Mouse (Mus musculus) thymus, postnatal 4 days (tissue): ENCODE data around the gene Gabarap.

ENCODE experiments used
- DNase-seq: peaks from one replicate; pipeline ENCODE4 v3.0.0; 2021

The Gabarap gene

GRCm38 (mm10) chr11:70023481-70024150 is 32.7 kb downstream of the Gabarap start:
- peak; percentile 73 for DNase-seq

GRCm38 (mm10) chr11:70024151-70024514 is 33.2 kb downstream of the Gabarap start:
- DNase-seq: no peak

- no peak for DNase-seq
Observed at GRCm38 (mm10) chr11:70026689-70027088, 35.7 kb downstream of the Gabarap start.

- DNase-seq: peak; percentile 57
Observed at GRCm38 (mm10) chr11:70027397-70027796, 36.5 kb downstream of the Gabarap start.

GRCm38 (mm10) chr11:70028401-70029129 is 37.6 kb downstream of the Gabarap start:
- DNase-seq: no peak

- peak; percentile 75 for DNase-seq
Observed at GRCm38 (mm10) chr11:70029130-70029801, 38.3 kb downstream of the Gabarap start.

GRCm38 (mm10) chr11:70029829-70030550 is 39.0 kb downstream of the Gabarap start:
- no peak for DNase-seq

- DNase-seq: no peak
Observed at GRCm38 (mm10) chr11:70030651-70031320, 39.8 kb downstream of the Gabarap start.

GRCm38 (mm10) chr11:70031321-70031670 is 40.4 kb downstream of the Gabarap start:
- DNase-seq: no peak

GRCm38 (mm10) chr11:70038174-70038573 is 47.2 kb downstream of the Gabarap start:
- no peak for DNase-seq

GRCm38 (mm10) chr11:70039631-70040030 is 48.7 kb downstream of the Gabarap start:
- no peak for DNase-seq

- DNase-seq: no peak
Observed at GRCm38 (mm10) chr11:70040184-70040583, 49.2 kb downstream of the Gabarap start.

- DNase-seq: no peak
Observed at GRCm38 (mm10) chr11:70042309-70043085, 51.6 kb downstream of the Gabarap start.

GRCm38 (mm10) chr11:70043665-70044064 is 52.7 kb downstream of the Gabarap start:
- no peak for DNase-seq
